Mouse (Mus musculus): ENCODE measurements at regions not wholly inside any gene's neighbourhood (a gene's known extent, or its start where the extent isn't known, plus 50 kb on each side); places are given as distances from the start of the nearest gene placed in this dataset.

- Histone ChIP-seq H3K27ac (no peak overlapping the region), H3K27me3 (no peaks in the 10 kb centered on the region), H3K36me3 (no peaks in the 10 kb centered on the region), H3K4me1 (no peaks in the 10 kb centered on the region), H3K9ac (no peak overlapping the region), H3K4me2 (replicated peaks) (no peak overlapping the region), H3K4me3 (no peak overlapping the region), H3K9me3 (no peaks in the 10 kb centered on the region)
- 46% methylated on average over 4 of the region's 4 CpGs for WGBS
- peak; percentile 67; the same call in 1 of the 2 replicates for ATAC-seq (ENCODE audit: insufficient number of reproducible peaks, insufficient read depth, low FRiP score, low TSS enrichment)
Measured at GRCm38 (mm10) chr11:12180351-12180750, 141.9 kb upstream of the Grb10 start.

- whole genome bisulfite sequencing: 73% methylated on average over 2 of the region's 2 CpGs
- ATAC-seq (ENCODE audit: insufficient number of reproducible peaks, insufficient read depth, low FRiP score, low TSS enrichment): no peak
Measured at GRCm38 (mm10) chr11:12172429-12172828, 133.9 kb upstream of the Grb10 start.

GRCm38 (mm10) chr11:12171312-12171711, 132.8 kb upstream of the Grb10 start:
- no peaks in the 10 kb centered on the region for H3K36me3 ChIP-seq
- no peaks in the 10 kb centered on the region for H3K27me3 ChIP-seq
- H3K9me3 ChIP-seq: no peaks in the 10 kb centered on the region
- H3K4me3 ChIP-seq: no peak overlapping the region
- 54% methylated on average over 4 of the region's 4 CpGs for WGBS
- no peak for ATAC-seq (ENCODE audit: insufficient number of reproducible peaks, insufficient read depth, low FRiP score, low TSS enrichment)
- no peaks in the 10 kb centered on the region for H3K4me1 ChIP-seq
- H3K9ac ChIP-seq: no peak overlapping the region
- no peak overlapping the region for H3K4me2 ChIP-seq (replicated peaks)
- H3K27ac ChIP-seq: no peak overlapping the region

More at GRCm38 (mm10) chr11:12172429-12172828, 133.9 kb upstream of the Grb10 start:
- Histone ChIP-seq H3K27me3 (no peaks in the 10 kb centered on the region), H3K4me2 (replicated peaks) (no peak overlapping the region), H3K4me3 (no peak overlapping the region), H3K9ac (no peak overlapping the region), H3K9me3 (no peaks in the 10 kb centered on the region), H3K27ac (no peak overlapping the region), H3K36me3 (no peaks in the 10 kb centered on the region), H3K4me1 (no peaks in the 10 kb centered on the region)

GRCm38 (mm10) chr11:12168432-12168831, 129.9 kb upstream of the Grb10 start:
- Histone ChIP-seq H3K4me3 (no peak overlapping the region), H3K4me2 (replicated peaks) (no peak overlapping the region), H3K27me3 (no peaks in the 10 kb centered on the region), H3K4me1 (no peaks in the 10 kb centered on the region), H3K9me3 (no peaks in the 10 kb centered on the region), H3K27ac (no peak overlapping the region), H3K9ac (no peak overlapping the region), H3K36me3 (no peaks in the 10 kb centered on the region)
- WGBS: 83% methylated on average over 1 of the region's 1 CpGs
- ATAC-seq (ENCODE audit: insufficient number of reproducible peaks, insufficient read depth, low FRiP score, low TSS enrichment): no peak
